Mouse (Mus musculus) embryonic facial prominence, embryonic 11.5 days (tissue): ENCODE measurements around the gene Dqx1. TPM values are rescaled to one million over a fixed set of nuclear protein-coding genes. Genes with fewer than 3 reads are reported as not detected.

Experiments used
- ATAC-seq: fragments of 200-750 bp; cut with Nextera tagmentation; replicated peaks from 2 replicates; pipeline ENCODE4 v1.8.0; 2017; ENCODE audit warnings: low read depth; ENCODE audit not compliant: insufficient number of reproducible peaks, low FRiP score, low TSS enrichment
- DNase-seq: peaks from one replicate; pipeline ENCODE4 v3.0.0-alpha.2; 2015; ENCODE audit warnings: low spot score
- H3K27ac ChIP-seq: fragments of 300-500 bp; sonication (generic); replicated peaks from 2 replicates; pipeline ENCODE4 v1.5.1; 2014; ENCODE audit warnings: mild to moderate bottlenecking, low read depth, low read length, control low read depth
- H3K27me3 ChIP-seq: fragments of 300-500 bp; sonication (generic); 2 replicates; pipeline ENCODE4 v1.6.1; 2014; ENCODE audit warnings: mild to moderate bottlenecking, low read length, moderate library complexity, mixed read lengths; ENCODE audit not compliant: control insufficient read depth, insufficient read depth
- H3K36me3 ChIP-seq: fragments of 300-500 bp; sonication (generic); replicated peaks from 2 replicates; pipeline ENCODE4 v1.6.1; 2014; ENCODE audit warnings: low read depth, mild to moderate bottlenecking, low read length, moderate library complexity, mixed read lengths; ENCODE audit not compliant: control insufficient read depth, insufficient read depth
- H3K4me1 ChIP-seq: fragments of 300-500 bp; sonication (generic); 2 replicates; pipeline ENCODE4 v1.6.1; 2014; ENCODE audit warnings: low read length, mixed read lengths; ENCODE audit not compliant: control insufficient read depth, insufficient read depth
- H3K4me2 ChIP-seq: fragments of 300-500 bp; sonication (generic); 2 replicates; pipeline ENCODE4 v1.6.1; 2014; ENCODE audit warnings: low read depth, mild to moderate bottlenecking, control low read depth, low read length, moderate library complexity
- H3K4me3 ChIP-seq: fragments of 300-500 bp; sonication (generic); 2 replicates; pipeline ENCODE4 v1.5.1; 2014; ENCODE audit warnings: low read depth, low read length, control low read depth
- H3K9ac ChIP-seq: fragments of 300-500 bp; sonication (generic); replicated peaks from 2 replicates; pipeline ENCODE4 v1.6.1; 2014; ENCODE audit warnings: mild to moderate bottlenecking, control low read depth, low read length
- H3K9me3 ChIP-seq: fragments of 300-500 bp; sonication (generic); replicated peaks from 2 replicates; pipeline ENCODE4 v1.6.1; 2016; ENCODE audit warnings: mild to moderate bottlenecking, low read length, inconsistent platforms, mixed read lengths; ENCODE audit not compliant: control insufficient read depth
- WGBS: fragments of 180-500 bp; shearing (Covaris S2); extraction: QIAGEN DNeasy Blood & Tissue Kit; methylation state at CpG from one replicate; pipeline ENCODE4 v1.1.7; 2014; 5-methylcytosine and 5-hydroxymethylcytosine counted together
- polyA plus RNA-seq: library from polyadenylated mRNA; unstranded; fragments of >200 nt; fragmentation: Nextera tagmentation; extraction: Ambion mirVana; gene quantifications from 2 replicates; pipeline ENCODE4 v1.2.1, GENCODE M21; 2014

The Dqx1 gene
- polyA plus RNA-seq, 1 experiment from 2014 or later: 0.45 TPM

GRCm38 (mm10) chr6:83078324-83078858 is 20.7 kb downstream of the Dqx1 start:
- Histone ChIP-seq H3K36me3 (no peaks in the 10 kb centered on the region), H3K9me3 (no peaks in the 10 kb centered on the region), H3K9ac (peak overlapping the region; percentile 63), H3K27me3 (peaks cover 18% of the 10 kb centered on the region), H3K27ac (peak overlapping the region; percentile 71), H3K4me2 (peak overlapping the region; percentile 65), H3K4me1 (no peaks in the 10 kb centered on the region), H3K4me3 (peak overlapping the region; percentile 45)
- DNase-seq: peak; percentile 93
- peak; percentile 82 for ATAC-seq
- WGBS: 0% methylated on average over 38 of the region's 46 CpGs

- DNase-seq: no peak
- Histone ChIP-seq H3K27me3 (peaks cover 26% of the 10 kb centered on the region), H3K4me3 (no peak overlapping the region), H3K27ac (no peak overlapping the region), H3K4me1 (peaks cover 8% of the 10 kb centered on the region), H3K9ac (no peak overlapping the region), H3K4me2 (no peak overlapping the region), H3K9me3 (no peaks in the 10 kb centered on the region), H3K36me3 (no peaks in the 10 kb centered on the region)
- 94% methylated on average over 5 of the region's 5 CpGs for WGBS
- no peak for ATAC-seq
Measured at GRCm38 (mm10) chr6:83080210-83080609, 22.6 kb downstream of the Dqx1 start.

DNA sequence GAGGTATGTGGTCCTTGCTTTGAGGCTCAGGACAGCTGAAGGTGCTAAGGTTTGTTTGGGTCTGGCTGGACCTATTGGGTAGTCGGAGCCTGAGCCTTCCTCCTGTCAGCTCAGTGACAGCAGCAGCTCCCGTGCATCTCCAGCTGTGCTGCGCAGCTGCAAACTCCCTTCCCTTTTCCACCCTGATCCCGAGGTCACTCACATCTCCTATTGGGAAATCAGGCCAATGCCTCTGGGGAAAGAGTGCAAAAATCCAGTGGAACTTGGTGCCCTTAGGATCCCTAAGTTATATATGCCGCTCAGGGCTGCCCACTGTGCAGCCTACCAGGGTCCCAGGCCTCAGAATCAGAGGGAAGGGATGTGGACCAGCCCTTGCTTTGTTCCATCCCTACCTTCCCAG is 25.9 kb downstream of the Dqx1 start:
- no peaks in the 10 kb centered on the region for H3K36me3 ChIP-seq
- H3K4me3 ChIP-seq: no peak overlapping the region
- no peak for ATAC-seq
- H3K4me1 ChIP-seq: peaks cover 8% of the 10 kb centered on the region
- H3K4me2 ChIP-seq: no peak overlapping the region; the same call in 1 of the 2 replicates
- peaks cover 57% of the 10 kb centered on the region for H3K27me3 ChIP-seq
- H3K27ac ChIP-seq: peak overlapping the region; percentile 35; the same call in 1 of the 2 replicates
- DNase-seq: no peak
- 6% methylated on average over 5 of the region's 5 CpGs for WGBS
- no peaks in the 10 kb centered on the region for H3K9me3 ChIP-seq
- peak overlapping the region; percentile 13 for H3K9ac ChIP-seq

GRCm38 (mm10) chr6:83084477-83084876 is 26.8 kb downstream of the Dqx1 start:
- 4% methylated on average over 6 of the region's 6 CpGs for WGBS
- no peak overlapping the region for H3K27ac ChIP-seq
- peaks cover 8% of the 10 kb centered on the region for H3K4me1 ChIP-seq
- no peaks in the 10 kb centered on the region for H3K36me3 ChIP-seq
- DNase-seq (no peak), ATAC-seq (0 out of 2 replicates have a peak, but pooled peaks have one; percentile 5)
- H3K9ac ChIP-seq: no peak overlapping the region
- no peaks in the 10 kb centered on the region for H3K9me3 ChIP-seq
- no peak overlapping the region for H3K4me2 ChIP-seq
- H3K4me3 ChIP-seq: no peak overlapping the region
- H3K27me3 ChIP-seq: peaks cover 62% of the 10 kb centered on the region

DNA sequence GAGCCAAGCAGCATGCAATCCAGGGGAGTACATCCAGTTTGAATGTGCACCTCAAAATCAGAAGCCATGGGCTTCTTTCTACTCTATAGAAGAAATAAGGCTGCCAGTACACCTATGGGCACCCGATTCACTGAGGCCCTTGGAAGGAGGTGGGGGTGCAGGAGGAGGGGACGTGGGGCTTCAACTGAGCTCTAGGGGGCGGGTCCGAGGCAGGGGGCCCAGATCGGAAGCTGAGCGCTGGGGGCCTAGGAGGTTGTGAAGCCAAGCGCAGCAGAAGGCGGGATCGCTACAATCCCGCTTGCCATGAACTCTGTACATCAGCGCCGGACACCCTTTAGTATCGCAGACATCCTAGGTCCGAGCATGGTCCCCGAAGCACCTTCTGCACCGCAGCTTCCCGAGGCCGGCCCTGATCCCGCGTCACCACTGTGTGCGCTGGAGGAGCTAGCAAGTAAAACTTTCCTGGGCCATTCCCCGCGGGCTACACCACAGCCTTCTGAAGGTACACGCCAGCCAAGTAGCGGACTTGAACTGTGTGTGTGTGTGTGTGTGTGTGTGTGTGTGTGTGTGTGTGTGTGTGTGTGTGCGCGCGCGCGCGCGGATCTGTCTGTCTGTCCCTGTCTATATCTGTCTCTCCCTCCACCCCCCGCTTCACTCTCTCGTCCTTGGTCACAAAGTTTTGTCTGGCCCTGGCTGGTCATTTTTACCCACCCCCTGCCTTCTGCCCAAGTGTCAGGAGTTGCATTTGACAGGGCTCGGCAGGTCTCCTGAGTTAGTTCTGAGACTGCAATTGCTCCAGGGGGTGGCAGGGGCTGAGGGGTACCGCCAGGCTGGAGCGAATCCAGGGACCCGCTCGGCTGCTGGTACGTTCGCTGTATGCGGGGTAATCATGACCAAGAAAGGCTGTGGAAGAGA is 28.7 kb downstream of the Dqx1 start, which contains the start of gene Lbx2:
Gene Lbx2 (plus strand): TSS at position 247 of the 915 bp plus-strand sequence.
- Histone ChIP-seq H3K27me3 (peaks cover 72% of the 10 kb centered on the region), H3K27ac (no peak within 1 kb of the TSS), H3K9me3 (no peaks in the 10 kb centered on the region), H3K4me1 (peaks cover 8% of the 10 kb centered on the region), H3K4me3 (peak within 1 kb of the TSS; percentile 6; the same call in 1 of the 2 replicates), H3K36me3 (no peaks in the 10 kb centered on the region), H3K9ac (peak within 1 kb of the TSS; percentile 4), H3K4me2 (peak within 1 kb of the TSS; percentile 33)
- no peak for ATAC-seq
- 4% methylated on average over 40 of the region's 42 CpGs for WGBS
- no peak for DNase-seq

- WGBS: 1% methylated on average over 47 of the region's 47 CpGs
- no peak for DNase-seq
Measured at GRCm38 (mm10) chr6:83087205-83087925, 29.7 kb downstream of the Dqx1 start.

GRCm38 (mm10) chr6:83087926-83088260 is 30.2 kb downstream of the Dqx1 start:
- no peak for DNase-seq
- no peak overlapping the region for H3K4me3 ChIP-seq

More at GRCm38 (mm10) chr6:83087205-83087925, 29.7 kb downstream of the Dqx1 start:
- H3K4me2 ChIP-seq: peak overlapping the region; percentile 27
- no peak overlapping the region; the same call in 1 of the 2 replicates for H3K9ac ChIP-seq
- H3K9me3 ChIP-seq: no peaks in the 10 kb centered on the region
- ATAC-seq: no peak
- H3K27ac ChIP-seq: no peak overlapping the region
- peaks cover 71% of the 10 kb centered on the region for H3K27me3 ChIP-seq
- peaks cover 8% of the 10 kb centered on the region for H3K4me1 ChIP-seq
- H3K4me3 ChIP-seq: peak overlapping the region; percentile 21
- H3K36me3 ChIP-seq: no peaks in the 10 kb centered on the region

More at GRCm38 (mm10) chr6:83087926-83088260, 30.2 kb downstream of the Dqx1 start:
- no peaks in the 10 kb centered on the region for H3K36me3 ChIP-seq
- H3K27me3 ChIP-seq: peaks cover 67% of the 10 kb centered on the region
- no peak for ATAC-seq
- no peak overlapping the region for H3K27ac ChIP-seq
- WGBS: 6% methylated on average over 9 of the region's 9 CpGs
- no peak overlapping the region; the same call in 1 of the 2 replicates for H3K9ac ChIP-seq
- peaks cover 8% of the 10 kb centered on the region for H3K4me1 ChIP-seq
- no peaks in the 10 kb centered on the region for H3K9me3 ChIP-seq
- H3K4me2 ChIP-seq: peak overlapping the region; percentile 27
